Mouse (Mus musculus) mature B cell (primary cell): ENCODE measurements around the gene Bsn.

Experiments
- in situ Hi-C: fragments of 300-500 bp; cut with MboI; formaldehyde crosslinking; loops from 2 replicates; pipeline ENCODE4 v1.14.3; 2019

Bsn gene

DNA sequence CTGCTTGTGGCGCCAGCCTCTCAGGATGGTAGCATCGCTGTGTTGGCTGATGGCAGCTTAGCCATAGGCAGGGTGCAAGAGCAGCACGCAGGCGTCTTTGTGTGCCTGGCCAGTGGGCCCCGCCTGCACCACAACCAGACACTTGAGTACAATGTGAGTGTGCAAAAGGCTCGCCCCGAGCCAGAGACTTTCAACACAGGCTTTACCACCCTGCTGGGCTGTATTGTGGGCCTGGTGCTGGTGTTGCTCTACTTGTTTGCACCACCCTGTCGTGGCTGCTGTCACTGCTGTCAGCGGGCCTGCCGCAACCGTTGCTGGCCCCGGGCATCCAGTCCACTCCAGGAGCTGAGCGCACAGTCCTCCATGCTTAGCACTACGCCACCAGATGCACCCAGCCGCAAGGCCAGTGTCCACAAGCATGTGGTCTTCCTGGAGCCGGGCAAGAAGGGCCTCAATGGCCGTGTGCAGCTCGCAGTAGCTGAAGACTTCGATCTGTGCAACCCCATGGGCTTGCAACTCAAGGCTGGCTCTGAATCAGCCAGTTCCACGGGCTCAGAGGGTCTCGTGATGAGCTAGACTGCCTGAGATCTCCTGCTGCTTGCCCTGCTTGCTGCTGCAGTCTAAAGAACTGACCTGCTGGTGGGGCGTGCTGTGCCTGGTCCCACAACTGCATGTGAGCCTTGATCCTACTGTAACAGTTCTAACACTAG is 135.7 kb downstream of the Bsn start:
- in situ Hi-C loops, result no loop called here

DNA sequence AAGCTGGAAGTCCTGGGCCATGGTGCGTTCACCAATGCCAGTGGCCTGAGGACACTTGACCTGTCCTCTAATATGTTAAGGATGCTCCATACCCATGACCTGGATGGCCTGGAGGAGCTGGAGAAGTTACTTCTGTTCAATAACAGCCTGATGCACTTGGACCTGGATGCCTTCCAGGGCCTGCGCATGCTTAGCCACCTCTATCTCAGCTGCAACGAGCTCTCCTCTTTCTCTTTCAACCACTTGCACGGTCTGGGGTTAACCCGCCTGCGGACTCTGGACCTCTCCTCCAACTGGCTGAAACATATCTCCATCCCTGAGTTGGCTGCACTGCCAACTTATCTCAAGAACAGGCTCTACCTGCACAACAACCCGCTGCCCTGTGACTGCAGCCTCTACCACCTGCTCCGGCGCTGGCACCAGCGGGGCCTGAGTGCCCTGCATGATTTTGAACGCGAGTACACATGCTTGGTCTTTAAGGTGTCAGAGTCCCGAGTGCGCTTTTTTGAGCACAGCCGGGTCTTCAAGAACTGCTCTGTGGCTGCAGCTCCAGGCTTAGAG is 136.4 kb downstream of the Bsn start:
- in situ Hi-C loops, result no loop called here

DNA sequence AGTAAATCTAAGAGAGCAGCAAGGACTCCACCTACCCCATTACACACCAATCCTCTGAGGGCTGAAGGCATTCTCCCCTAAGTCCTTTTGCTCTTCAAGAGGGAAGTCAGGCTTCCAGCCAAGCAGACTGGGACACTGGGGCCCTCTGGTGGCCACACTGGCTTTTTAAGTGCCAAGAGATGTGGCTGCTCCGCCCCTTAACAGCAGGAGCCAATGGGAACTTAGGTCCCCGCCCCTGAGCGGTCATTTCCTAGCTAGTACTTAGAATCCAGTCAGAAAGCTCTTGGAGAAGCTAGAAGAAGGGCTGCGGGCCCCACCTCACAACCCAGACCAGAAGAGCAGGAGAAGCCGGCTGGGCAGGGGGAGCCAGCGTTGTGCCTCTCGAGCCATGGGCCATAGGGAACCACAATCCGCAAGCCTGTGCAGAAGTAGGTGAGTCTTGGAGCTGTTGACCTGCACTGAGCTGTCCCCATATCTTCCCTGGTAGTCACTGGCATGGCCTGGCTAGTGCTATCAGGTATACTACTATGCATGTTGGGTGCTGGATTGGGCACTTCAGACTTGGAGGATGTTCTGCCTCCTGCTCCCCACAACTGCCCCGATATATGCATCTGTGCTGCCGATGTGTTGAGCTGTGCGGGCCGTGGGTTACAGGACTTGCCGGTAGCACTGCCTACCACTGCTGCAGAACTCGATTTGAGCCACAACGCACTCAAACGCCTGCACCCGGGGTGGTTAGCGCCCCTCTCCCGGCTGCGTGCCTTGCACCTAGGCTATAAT is 137.1 kb downstream of the Bsn start, which contains the start of gene Amigo3:
TSS of gene Amigo3 (plus strand) at position 275 of the 780 bp plus-strand sequence.
- in situ Hi-C loops, result no loop called here

GRCm38 (mm10) chr9:108052411-108052810 is 137.8 kb downstream of the Bsn start:
- in situ Hi-C loops, result no loop called here

DNA sequence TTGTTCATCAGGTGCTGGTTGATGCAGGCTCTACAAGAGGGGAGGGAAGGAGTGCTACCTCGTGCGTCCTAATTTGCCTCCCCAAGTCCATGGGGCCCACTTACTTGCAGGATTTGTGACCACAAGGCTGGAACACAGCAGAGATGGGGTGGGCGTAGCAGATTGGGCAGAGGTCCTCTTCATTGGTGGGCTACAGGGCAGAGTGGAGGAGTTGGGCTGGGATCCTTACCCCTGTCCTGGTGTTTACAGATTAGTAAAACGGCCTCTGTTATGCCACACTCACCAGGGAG is 138.3 kb downstream of the Bsn start:
- in situ Hi-C loops, result no loop called here

- in situ Hi-C loops, result no loop called here
Observed at GRCm38 (mm10) chr9:108051184-108051930, 138.8 kb downstream of the Bsn start.

DNA sequence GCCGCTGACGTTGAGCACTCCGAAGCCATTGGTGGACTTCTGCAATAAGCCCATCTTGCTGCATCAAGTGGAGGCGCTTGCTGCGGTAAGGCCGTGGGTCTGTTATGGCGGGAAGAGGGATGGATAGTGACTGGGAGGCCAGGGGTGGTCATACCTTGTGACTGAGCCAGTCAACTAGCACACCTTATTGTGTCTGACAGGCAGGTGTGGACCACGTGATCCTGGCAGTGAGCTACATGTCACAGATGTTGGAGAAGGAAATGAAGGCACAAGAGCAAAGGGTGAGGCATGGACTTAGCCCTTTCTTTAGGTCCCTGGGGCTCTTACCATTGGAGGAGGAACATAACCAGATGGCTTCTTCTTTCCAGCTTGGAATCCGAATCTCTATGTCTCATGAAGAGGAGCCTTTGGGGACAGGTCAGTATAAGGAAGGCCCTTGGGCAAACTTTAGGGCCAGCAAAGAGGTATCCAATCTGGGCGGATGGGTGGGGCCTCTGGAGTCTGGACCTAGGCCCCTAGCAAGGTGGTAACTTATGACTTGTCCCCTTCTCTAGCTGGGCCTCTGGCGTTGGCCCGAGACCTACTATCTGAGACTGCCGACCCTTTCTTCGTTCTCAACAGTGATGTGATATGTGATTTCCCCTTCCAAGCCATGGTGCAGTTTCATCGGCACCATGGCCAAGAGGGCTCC is 140.5 kb downstream of the Bsn start:
- in situ Hi-C loops, result no loop called here

- in situ Hi-C loops, result no loop called here
Observed at GRCm38 (mm10) chr9:108049016-108049455, 141.1 kb downstream of the Bsn start, which contains the start of gene Gmppb. Gmppb (plus strand) TSS chr9:108049242.

GRCm38 (mm10) chr9:108048566-108048955 is 141.6 kb downstream of the Bsn start:
- in situ Hi-C loops, result no loop called here

- in situ Hi-C loops, result no loop called here
Observed at GRCm38 (mm10) chr9:108047601-108048565, 142.3 kb downstream of the Bsn start.

DNA sequence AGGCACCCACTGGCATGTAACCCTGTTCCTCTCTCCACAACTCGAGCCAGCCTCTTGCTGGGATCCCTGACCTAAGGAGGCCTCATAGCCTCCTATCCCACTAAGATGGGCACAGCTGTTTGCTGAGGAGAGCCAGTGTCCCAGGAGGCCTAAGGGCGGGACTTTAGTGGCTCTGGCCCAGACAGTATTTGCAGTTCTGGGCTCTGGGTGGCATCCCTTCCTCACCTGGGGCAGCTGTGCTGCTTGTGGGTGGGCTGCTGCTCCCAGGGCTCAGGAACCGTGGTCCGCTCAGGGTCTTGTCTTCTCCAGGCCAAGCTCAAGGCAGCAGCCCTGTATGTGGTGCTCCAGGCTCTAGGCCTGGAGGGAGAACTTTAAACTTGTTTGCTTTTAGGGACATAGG is 143.6 kb downstream of the Bsn start:
- in situ Hi-C loops, result no loop called here
